Mouse (Mus musculus): Measurements from ENCODE around the gene Gm3005. TPM values are rescaled to one million over a fixed set of nuclear protein-coding genes. Genes with fewer than 3 reads are reported as not detected.
"Not testable (repeated sequence)": the region's sequence is repeated elsewhere in the genome, so short reads cannot be mapped to it uniquely, and the experiment has no call there.

The Gm3005 gene
- total RNA-seq (2014; rRNA removed) (9.8 and 10.5 TPM in 2 replicates), polyA plus RNA-seq (2015; fragmentation: Nextera tagmentation; extraction: Ambion mirVana) (12.6 and 13.9 TPM in 2 replicates)

- H3K27me3 ChIP-seq (ENCODE audit: insufficient read depth, low read length), result not testable (repeated sequence)
- WGBS, result no CpG with 5 or more reads among the region's 2 CpGs
These were observed at the start of gene Gm3005 for GRCm38 (mm10) chr14:3427803-3428202. Gene Gm3005, plus strand, starts transcription at chr14:3428103.

DNA sequence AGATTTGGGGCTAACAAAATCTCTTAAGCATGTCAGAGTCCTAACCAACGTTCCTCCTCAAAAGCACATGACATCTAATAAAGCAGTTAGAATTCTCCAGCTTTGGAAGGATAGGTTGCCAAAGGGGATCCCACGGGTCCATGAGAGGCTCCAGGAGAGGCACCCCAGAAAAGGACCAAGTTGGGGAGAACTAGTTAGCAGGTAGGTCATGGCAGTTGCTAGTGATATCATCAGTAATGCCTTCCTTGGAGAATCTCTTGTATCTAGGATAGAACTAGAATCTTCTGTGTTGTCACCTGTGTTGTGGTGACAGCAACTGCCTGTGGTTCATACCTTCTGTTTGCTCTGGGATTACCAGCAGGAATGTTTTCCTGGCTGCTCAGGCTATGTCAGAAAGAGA lies 33.1 kb upstream of the Gm3005 start, which contains the start of gene Gm10413:
Gene Gm10413, plus strand, starts transcription at position 301 of the 400 bp plus-strand sequence.
- not testable (repeated sequence) for ATAC-seq (ENCODE audit: low FRiP score); H3K9ac ChIP-seq (replicated peaks; ENCODE audit: low read length, poor library complexity, severe bottlenecking); H3K27me3 ChIP-seq (ENCODE audit: insufficient read depth, low read length); DNase-seq (ENCODE audit: low spot score); H3K4me2 ChIP-seq (ENCODE audit: low read depth, low read length, poor library complexity, severe bottlenecking); H3K36me3 ChIP-seq (ENCODE audit: insufficient read depth, low read length); H3K4me3 ChIP-seq (ENCODE audit: low read depth, low read length); H3K9me3 ChIP-seq (ENCODE audit: low read length); H3K27ac ChIP-seq (ENCODE audit: low read depth, low read length); H3K4me1 ChIP-seq (ENCODE audit: insufficient read depth, low read length)
- no CpG with 5 or more reads among the region's 2 CpGs for WGBS

More at GRCm38 (mm10) chr14:3427803-3428202, at the start of gene Gm3005:
- ATAC-seq (ENCODE audit: low FRiP score); H3K27ac ChIP-seq (ENCODE audit: low read depth, low read length); H3K9me3 ChIP-seq (ENCODE audit: low read length); H3K36me3 ChIP-seq (ENCODE audit: insufficient read depth, low read length); H3K4me1 ChIP-seq (ENCODE audit: insufficient read depth, low read length); H3K4me2 ChIP-seq (ENCODE audit: low read depth, low read length, poor library complexity, severe bottlenecking); H3K4me3 ChIP-seq (ENCODE audit: low read depth, low read length); H3K9ac ChIP-seq (replicated peaks; ENCODE audit: low read length, poor library complexity, severe bottlenecking); DNase-seq (ENCODE audit: low spot score): not testable (repeated sequence)

- no CpG with 5 or more reads among the region's 32 CpGs for WGBS
- H3K27me3 ChIP-seq (ENCODE audit: insufficient read depth, low read length); H3K9ac ChIP-seq (replicated peaks; ENCODE audit: low read length, poor library complexity, severe bottlenecking); ATAC-seq (ENCODE audit: low FRiP score); H3K36me3 ChIP-seq (ENCODE audit: insufficient read depth, low read length); H3K27ac ChIP-seq (ENCODE audit: low read depth, low read length); H3K4me1 ChIP-seq (ENCODE audit: insufficient read depth, low read length); DNase-seq (ENCODE audit: low spot score); H3K4me2 ChIP-seq (ENCODE audit: low read depth, low read length, poor library complexity, severe bottlenecking); H3K9me3 ChIP-seq (ENCODE audit: low read length); H3K4me3 ChIP-seq (ENCODE audit: low read depth, low read length): not testable (repeated sequence)
These were observed 15.6 kb upstream of the Gm3005 start, which contains the start of gene Gm10409 for GRCm38 (mm10) chr14:3412314-3412713. Gene Gm10409, plus strand, starts transcription at chr14:3412614.

- H3K9me3 ChIP-seq (ENCODE audit: low read length); H3K4me3 ChIP-seq (ENCODE audit: low read depth, low read length); H3K27ac ChIP-seq (ENCODE audit: low read depth, low read length); H3K36me3 ChIP-seq (ENCODE audit: insufficient read depth, low read length); H3K9ac ChIP-seq (replicated peaks; ENCODE audit: low read length, poor library complexity, severe bottlenecking); ATAC-seq (ENCODE audit: low FRiP score); H3K27me3 ChIP-seq (ENCODE audit: insufficient read depth, low read length); DNase-seq (ENCODE audit: low spot score); H3K4me1 ChIP-seq (ENCODE audit: insufficient read depth, low read length); H3K4me2 ChIP-seq (ENCODE audit: low read depth, low read length, poor library complexity, severe bottlenecking): not testable (repeated sequence)
- no CpG with 5 or more reads among the region's 3 CpGs for WGBS
These were observed 21.2 kb downstream of the Gm3005 start, which contains the start of gene Gm10408 for GRCm38 (mm10) chr14:3449079-3449478. Gene Gm10408, plus strand, starts transcription at chr14:3449379.

GRCm38 (mm10) chr14:3634212-3634611 lies 206.3 kb downstream of the Gm3005 start, which contains the start of gene Gm3012:
Gene Gm3012, plus strand, starts transcription at chr14:3634512.
- WGBS, result no CpG with 5 or more reads among the region's 2 CpGs
- H3K4me1 ChIP-seq (ENCODE audit: insufficient read depth, low read length); H3K9ac ChIP-seq (replicated peaks; ENCODE audit: low read length, poor library complexity, severe bottlenecking); DNase-seq (ENCODE audit: low spot score); H3K4me3 ChIP-seq (ENCODE audit: low read depth, low read length); H3K27ac ChIP-seq (ENCODE audit: low read depth, low read length); ATAC-seq (ENCODE audit: low FRiP score); H3K27me3 ChIP-seq (ENCODE audit: insufficient read depth, low read length); H3K36me3 ChIP-seq (ENCODE audit: insufficient read depth, low read length); H3K4me2 ChIP-seq (ENCODE audit: low read depth, low read length, poor library complexity, severe bottlenecking); H3K9me3 ChIP-seq (ENCODE audit: low read length): not testable (repeated sequence)

Other genes with a start within 250 kb of the Gm3005 start
- gene Gm5795, start 239.8 kb upstream of the Gm3005 start, total RNA-seq (2014; rRNA removed), result 0.19 TPM in 1 of 2 replicates, not detected in the other
- 0.16 and 0.40 TPM in 2 replicates for gene Gm5795, start 239.8 kb upstream of the Gm3005 start, polyA plus RNA-seq (2015; fragmentation: Nextera tagmentation; extraction: Ambion mirVana)
- 16.2 and 17.5 TPM in 2 replicates for gene D830030K20Rik, start 219.6 kb upstream of the Gm3005 start, total RNA-seq (2014; rRNA removed)
- 35.9 and 39.0 TPM in 2 replicates for gene D830030K20Rik, start 219.6 kb upstream of the Gm3005 start, polyA plus RNA-seq (2015; fragmentation: Nextera tagmentation; extraction: Ambion mirVana)
- gene Gm2956, start 95.5 kb upstream of the Gm3005 start, total RNA-seq (2014; rRNA removed), result 0.61 and 3.0 TPM in 2 replicates
- gene Gm2956, start 95.5 kb upstream of the Gm3005 start, polyA plus RNA-seq (2015; fragmentation: Nextera tagmentation; extraction: Ambion mirVana), result not detected in 2 replicates
- gene Gm10413, start 33.0 kb upstream of the Gm3005 start, total RNA-seq (2014; rRNA removed), result not detected in 2 replicates
- gene Gm10413, start 33.0 kb upstream of the Gm3005 start, polyA plus RNA-seq (2015; fragmentation: Nextera tagmentation; extraction: Ambion mirVana), result not detected in 2 replicates
- gene Gm10409, start 15.5 kb upstream of the Gm3005 start, total RNA-seq (2014; rRNA removed), result 4.7 and 10.7 TPM in 2 replicates
- gene Gm10409, start 15.5 kb upstream of the Gm3005 start, polyA plus RNA-seq (2015; fragmentation: Nextera tagmentation; extraction: Ambion mirVana), result 24.1 and 27.6 TPM in 2 replicates
- gene Gm10408, start 21.3 kb downstream of the Gm3005 start, total RNA-seq (2014; rRNA removed), result not detected in 2 replicates
- 0.12 TPM in 1 of 2 replicates, not detected in the other for gene Gm10408, start 21.3 kb downstream of the Gm3005 start, polyA plus RNA-seq (2015; fragmentation: Nextera tagmentation; extraction: Ambion mirVana)
- not detected in 2 replicates for gene Gm3012, start 206.4 kb downstream of the Gm3005 start, total RNA-seq (2014; rRNA removed)
- not detected in 2 replicates for gene Gm3012, start 206.4 kb downstream of the Gm3005 start, polyA plus RNA-seq (2015; fragmentation: Nextera tagmentation; extraction: Ambion mirVana)
- 4.7 and 10.7 TPM in 2 replicates for gene Gm3020, start 223.9 kb downstream of the Gm3005 start, total RNA-seq (2014; rRNA removed)
- 24.1 and 27.6 TPM in 2 replicates for gene Gm3020, start 223.9 kb downstream of the Gm3005 start, polyA plus RNA-seq (2015; fragmentation: Nextera tagmentation; extraction: Ambion mirVana)